Mouse (Mus musculus) yolk sac, embryonic 10.5 days (tissue): ENCODE data around the gene Rnf5.

Source experiments
- DNase-seq: peaks from one replicate; pipeline ENCODE4 v3.0.0-alpha.2; 2017; ENCODE audit warnings: low spot score

Gene Rnf5

DNA sequence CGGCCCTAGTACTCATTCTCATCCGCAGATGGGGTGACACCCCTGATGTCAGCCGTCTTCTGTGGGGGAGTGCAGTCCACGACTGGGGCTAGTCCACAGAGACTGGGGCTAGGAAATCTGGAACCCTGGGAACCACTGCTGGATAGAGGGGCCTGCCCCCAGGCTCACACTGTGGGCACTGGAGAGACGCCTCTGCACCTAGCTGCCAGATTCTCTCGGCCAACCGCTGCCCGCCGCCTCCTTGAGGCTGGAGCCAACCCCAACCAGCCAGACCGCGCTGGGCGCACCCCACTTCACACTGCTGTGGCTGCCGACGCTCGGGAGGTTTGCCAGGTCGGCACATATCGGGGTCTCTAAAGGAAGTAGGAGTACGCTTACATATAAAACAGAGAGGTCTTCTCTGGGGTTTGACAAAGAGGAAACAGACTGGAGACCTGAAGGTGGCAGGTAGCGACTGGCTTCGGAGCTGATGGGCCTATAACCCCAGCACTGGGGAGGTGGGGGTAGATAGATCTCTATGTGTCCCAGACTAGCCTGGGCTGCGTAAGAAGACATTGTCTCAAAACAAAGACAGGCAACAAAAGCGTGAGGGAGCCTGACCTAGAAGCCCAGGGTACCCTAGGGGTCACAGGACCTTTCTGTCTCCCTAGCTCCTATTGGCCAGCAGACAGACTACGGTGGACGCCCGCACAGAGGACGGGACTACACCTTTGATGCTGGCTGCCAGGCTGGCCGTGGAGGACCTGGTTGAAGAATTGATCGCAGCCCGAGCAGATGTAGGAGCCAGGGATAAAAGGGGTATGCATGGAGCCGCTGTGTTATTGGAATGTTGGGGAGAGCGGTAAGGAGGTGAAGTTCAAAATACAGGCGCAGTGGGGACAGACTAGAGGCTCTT, 17.4 kb downstream of the Rnf5 start:
- DNase-seq, result no peak

DNA sequence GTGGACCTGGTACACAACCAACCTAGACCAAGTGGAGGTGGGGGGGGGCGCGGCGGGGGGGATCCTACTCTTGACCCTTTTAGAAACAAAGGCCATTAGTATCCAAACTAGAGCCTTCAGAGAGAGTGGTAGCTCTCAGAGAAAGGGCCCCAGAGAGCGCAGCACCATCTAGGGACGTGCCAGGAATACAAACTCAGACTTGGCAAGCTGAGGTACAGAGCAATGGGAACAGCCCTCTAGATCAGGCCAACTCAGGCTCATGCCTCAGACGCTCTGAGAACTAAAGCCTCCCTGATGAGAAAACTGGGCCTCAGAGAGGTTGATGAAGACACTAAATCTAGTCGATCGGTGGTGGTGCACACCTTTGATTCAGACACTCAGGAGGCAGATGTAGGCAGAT, 18.4 kb downstream of the Rnf5 start:
- DNase-seq, result no peak

DNA sequence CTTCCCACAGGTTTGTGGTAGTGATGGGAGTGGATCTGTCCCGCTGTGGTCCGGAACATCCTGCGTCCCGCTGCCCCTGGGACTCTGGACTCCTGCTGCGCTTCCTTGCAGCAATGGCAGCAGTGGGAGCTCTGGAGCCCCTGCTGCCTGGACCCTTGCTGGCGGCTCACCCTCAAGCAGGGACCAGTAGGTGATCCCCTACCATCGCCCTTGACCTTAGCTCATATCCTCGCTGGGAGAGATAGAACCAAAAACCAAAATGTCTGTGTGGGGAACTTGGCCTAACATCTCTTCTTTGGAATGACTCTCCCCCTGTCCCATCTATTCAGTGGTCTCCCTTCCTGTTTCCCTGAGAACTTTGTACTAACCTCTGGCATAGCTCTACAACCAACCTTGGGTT, 19.7 kb downstream of the Rnf5 start:
- DNase-seq, result no peak

DNA sequence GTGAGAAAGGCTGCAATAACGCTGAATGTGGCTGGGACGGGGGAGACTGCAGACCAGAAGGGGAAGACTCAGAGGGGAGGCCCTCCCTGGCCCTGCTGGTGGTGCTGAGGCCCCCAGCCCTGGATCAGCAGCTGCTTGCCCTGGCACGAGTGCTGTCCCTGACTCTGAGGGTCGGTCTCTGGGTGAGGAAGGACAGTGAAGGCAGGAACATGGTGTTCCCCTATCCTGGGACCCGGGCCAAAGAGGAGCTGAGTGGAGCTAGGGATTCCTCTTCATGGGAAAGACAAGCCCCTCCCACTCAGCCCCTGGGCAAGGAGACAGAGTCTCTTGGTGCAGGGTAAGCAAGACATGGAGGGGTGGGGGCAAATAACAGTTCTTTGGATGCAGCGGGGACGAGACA, 20.1 kb downstream of the Rnf5 start:
- no peak for DNase-seq

DNA sequence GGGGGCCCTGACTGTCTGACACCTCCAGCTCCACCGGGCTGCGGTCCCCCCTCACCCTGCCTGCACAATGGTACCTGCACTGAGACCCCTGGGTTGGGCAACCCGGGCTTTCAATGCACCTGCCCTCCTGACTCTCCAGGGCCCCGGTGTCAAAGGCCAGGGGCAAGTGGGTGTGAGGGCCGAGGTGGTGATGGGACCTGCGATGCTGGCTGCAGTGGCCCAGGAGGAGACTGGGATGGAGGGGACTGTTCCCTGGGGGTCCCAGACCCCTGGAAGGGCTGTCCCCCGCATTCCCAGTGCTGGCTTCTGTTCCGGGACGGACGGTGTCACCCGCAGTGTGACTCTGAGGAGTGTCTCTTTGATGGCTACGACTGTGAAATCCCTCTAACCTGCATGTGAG, 21.0 kb downstream of the Rnf5 start:
- no peak for DNase-seq

DNA sequence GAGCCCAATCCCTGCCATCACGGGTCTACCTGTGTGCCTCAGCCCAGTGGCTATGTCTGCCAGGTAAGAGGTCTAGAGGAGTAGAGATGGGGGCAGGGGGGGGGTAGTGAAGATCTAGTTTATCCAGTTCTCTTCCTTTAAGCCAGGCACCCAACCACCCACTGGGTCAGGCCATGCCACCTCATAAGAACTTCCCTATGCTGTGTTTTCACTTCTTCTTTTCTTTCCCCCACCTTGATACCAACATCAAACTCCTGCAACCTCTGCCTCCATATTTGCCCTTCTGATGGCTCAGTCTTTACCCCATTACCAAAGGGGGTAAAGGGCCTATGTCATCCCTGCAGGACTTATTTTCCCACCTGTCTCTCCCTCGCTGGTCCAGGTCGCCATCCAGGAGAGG, 25.4 kb downstream of the Rnf5 start:
- DNase-seq, result no peak

DNA sequence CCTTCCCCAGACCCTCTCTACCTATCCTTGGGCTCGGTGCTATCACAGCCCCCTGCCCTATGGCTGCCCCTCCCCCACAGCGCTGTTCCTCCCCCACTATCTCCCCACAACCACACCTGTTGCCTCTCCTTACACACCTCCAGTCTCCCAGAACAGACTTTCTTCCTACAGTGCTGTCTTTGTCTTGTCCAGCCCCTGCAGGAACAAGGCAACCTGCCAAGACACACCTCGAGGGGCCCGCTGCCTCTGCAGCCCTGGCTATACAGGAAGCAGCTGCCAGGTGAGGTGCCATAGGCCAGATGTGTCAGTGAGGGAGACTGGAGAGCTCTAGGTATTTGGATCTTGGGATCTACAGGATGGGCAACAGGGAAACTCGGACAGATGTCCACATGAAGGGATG, 26.9 kb downstream of the Rnf5 start:
- DNase-seq, result no peak

DNA sequence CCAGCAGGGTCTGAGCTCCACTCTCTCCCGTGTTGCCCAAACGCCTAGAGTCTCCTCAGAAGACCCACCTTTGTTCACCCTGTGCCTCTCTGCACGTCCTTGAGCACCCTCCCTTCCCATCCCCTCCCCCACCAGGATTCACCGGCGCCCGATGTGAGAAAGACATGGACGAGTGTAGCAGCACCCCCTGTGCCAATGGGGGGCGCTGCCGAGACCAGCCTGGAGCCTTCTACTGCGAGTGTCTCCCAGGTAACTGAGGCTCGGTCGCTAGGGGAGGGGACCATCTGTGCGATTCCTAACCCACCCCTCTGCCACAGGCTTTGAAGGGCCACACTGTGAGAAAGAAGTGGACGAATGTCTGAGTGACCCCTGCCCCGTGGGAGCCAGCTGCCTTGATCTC, 31.1 kb downstream of the Rnf5 start:
- no peak for DNase-seq

DNA sequence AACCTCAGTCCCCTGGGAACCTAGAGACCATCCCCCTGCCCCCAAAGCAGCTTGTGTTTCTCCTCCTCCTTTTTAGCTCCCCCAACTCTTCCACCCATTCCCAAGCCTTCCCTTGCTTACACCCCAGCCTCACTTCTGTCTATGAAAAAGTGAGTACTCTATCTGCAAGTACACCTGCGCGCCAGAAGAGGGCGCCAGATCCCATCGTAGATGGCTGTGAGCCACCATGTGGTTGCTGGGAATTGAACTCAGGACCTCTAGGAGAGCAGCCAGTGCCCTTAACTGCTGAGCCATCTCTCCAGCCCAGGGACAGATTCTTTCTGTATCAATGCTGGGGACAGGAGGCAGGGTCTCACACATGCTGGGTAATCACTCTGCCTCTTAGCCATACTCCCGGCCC, 31.6 kb downstream of the Rnf5 start:
- DNase-seq, result no peak

DNA sequence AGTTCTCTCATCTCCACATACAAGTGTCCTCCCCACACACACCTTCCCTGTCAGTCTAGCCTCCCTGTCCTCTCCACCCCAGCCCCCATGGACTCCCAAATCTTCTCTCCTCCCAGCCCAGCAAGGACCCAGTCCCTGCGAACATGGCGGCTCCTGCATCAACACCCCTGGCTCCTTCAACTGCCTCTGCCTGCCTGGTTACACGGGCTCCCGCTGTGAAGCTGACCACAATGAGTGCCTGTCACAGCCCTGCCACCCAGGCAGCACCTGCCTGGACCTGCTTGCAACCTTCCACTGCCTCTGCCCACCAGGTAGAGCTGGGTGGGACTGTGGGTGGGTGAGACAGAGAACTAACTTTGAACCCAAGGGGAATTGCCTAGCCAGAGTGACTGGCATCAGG, 33.6 kb downstream of the Rnf5 start:
- no peak for DNase-seq

DNA sequence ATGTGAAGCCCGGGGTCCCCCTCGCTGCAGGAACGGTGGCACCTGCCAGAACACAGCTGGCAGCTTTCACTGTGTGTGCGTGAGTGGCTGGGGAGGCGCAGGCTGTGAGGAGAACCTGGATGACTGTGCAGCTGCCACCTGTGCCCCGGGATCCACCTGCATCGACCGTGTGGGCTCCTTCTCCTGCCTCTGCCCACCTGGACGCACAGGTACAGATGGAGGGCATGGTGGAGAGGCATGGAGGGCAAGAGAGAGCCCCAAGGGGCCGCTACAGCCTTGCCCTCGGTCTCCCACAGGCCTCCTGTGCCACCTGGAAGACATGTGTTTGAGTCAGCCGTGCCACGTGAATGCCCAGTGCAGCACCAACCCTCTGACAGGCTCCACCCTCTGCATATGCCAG, 35.1 kb downstream of the Rnf5 start:
- no peak for DNase-seq

DNA sequence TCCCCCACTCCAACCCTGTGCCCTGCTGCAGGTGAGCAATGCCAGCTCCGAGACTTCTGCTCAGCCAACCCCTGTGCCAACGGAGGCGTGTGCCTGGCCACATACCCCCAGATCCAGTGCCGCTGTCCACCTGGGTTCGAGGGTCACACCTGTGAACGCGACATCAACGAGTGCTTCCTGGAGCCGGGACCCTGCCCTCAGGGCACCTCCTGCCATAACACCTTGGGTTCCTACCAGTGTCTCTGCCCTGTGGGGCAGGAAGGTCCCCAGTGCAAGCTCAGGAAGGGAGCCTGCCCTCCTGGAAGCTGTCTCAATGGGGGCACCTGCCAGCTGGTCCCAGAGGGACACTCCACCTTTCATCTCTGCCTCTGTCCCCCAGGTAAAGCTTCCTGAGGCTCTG, 36.2 kb downstream of the Rnf5 start:
- no peak for DNase-seq

DNA sequence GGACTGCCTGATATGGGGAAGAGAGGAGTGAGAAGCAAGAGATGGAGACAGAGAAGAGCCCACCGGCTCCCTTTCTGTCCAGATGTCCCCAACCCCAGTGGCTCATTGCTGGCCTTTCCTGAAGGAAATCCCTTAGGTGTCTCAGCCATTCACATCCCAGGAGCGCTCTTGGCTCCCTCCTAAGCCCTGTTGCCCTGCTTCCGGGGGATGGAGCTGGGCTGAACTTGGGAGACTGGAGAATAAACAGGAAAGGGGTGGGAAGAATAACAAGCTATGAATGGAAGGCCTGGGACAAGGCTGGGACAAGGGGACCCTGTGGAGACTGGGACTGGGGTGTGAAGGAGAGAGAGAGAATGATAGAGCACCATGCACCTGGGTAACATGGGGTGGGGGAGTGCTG, 38.7 kb downstream of the Rnf5 start:
- no peak for DNase-seq

DNA sequence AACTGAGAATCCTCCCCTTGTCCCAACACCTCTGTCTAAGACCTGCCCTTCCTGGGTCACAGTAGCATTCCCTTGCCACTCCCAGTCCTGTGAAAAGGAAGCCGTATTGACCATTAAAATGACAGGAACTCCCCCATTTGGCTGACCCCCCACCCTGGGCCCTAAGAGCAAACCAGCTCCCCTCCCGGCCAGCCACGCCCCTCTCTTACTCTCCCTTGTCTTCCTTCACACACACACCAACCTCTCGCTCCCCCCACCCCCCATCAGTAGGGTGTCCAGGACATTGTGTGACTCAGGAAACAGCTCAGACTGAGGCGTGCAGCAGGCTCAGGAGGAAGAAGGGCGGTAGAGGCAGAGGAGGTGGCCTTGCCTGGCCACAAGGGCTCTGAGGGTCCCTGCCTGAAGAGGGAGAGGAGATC, 39.5 kb downstream of the Rnf5 start, which contains the start of gene Notch4:
TSS of gene Notch4 (plus strand) at position 266 of the 419 bp plus-strand sequence.
- DNase-seq, result no peak

DNA sequence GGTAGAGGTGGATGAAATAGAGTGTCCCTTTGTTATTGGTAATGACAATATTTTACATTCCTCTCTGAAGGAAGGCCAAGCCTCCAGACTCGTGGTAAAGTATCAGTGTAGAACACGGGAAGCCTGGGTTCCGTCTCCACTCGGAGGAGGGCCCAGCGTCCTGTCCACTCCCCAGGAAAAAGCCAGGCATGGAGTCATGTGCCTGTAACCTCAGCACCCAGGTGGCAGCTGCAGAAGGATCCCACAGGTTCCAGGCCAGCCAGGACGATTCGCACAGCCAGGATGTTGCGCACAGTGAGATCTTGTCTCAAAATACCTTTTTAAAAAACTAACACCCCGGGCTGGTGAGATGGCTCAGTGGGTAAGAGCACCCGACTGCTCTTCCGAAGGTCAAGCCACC, 40.1 kb downstream of the Rnf5 start:
- DNase-seq, result no peak

DNA sequence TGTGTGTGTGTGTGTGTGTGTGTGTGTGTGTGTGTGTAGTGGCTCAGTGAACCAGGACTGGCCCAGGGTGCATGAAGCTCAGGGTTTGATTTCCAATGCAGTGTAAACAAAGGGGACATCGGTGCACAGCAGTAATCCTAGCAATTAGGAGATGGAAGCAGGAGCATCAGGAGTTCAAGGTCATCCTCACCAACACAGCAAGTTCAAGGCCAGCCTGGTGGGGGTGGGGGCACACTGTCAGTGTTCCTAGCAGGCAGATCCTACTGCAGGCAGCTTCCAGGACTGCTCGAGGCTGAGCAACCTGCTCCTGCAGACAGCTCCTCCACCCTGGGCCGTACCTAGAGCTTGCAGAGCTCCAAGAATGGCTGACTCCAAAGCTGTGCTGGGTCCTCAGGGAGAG, 40.9 kb downstream of the Rnf5 start:
- no peak for DNase-seq

DNA sequence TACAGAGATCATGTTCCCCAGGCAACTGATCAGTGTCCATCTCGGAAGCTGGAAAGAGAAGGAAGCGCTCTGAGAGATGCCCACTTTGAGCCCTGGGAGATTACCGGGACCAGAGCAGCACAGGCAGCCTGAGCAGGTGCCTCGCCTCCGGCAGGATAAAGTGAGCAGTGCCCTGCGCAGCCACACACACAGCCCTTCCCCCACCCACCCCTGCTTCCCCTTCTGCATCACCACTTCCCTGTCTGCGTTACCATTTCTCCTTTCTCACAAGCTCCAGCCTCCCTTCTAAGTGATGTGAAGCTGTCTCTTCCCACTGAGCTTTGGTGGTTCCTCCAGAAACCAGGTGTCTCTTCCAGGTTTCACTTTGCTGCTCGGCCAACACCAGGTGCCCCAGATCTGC, 42.3 kb downstream of the Rnf5 start:
- DNase-seq, result no peak

DNA sequence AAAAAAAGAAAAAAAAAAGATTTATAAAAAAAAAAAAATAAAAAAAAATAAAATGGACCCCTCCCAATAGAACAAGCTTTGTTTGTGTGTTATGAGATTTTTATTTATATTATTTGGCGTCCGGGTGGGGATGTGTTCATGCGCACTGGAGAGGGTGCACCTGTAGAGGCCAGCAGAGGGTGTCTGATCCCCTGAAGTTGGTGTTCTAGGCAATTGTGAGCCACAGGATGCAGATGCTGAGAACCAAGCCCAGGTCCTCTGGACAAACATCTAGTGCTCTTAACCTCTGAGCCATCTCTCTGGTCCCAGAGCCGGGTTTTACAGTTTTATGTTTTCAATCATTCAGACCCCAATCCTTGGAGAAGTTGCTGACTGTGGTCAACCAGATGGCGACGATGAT, 43.1 kb downstream of the Rnf5 start:
- DNase-seq, result no peak

DNA sequence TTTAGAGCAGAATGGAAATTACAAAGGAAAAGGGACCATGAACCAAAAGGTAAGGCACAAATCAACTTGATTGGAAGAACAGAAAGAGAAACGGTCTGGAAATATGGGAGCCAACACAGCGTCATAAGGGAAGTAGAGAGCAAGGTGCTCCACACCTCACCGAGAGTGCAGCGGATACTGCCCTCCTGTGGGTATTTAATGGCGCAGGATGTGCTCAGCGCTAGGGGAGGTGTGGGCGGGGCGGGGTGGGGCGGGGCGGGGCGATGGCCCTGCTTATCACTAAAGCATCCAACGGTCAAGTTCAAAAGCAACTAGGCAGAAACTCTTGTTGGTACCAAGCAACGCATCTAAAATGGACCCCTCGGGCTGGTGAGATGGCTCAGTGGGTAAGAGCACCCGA, 43.6 kb downstream of the Rnf5 start:
- no peak for DNase-seq

DNA sequence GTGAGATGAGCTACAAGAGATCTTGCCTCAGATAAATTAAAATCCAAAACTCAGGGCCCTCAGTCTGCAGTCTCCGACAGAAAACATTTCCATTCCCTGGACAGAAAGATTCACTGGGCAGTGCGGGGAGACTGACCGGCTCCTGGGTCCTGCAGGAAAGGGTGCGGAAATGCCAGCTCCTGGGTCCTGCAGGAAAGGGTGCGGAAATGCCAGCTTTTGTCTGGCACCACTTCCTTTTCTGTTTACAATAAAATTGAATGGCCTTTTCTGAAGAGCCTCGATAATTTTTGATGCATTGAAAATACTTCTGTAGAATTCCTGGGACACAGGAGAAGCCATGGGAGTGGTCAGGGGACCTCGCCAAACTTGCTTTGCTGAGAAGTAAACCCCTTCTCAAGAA, 44.4 kb downstream of the Rnf5 start:
- no peak for DNase-seq

DNA sequence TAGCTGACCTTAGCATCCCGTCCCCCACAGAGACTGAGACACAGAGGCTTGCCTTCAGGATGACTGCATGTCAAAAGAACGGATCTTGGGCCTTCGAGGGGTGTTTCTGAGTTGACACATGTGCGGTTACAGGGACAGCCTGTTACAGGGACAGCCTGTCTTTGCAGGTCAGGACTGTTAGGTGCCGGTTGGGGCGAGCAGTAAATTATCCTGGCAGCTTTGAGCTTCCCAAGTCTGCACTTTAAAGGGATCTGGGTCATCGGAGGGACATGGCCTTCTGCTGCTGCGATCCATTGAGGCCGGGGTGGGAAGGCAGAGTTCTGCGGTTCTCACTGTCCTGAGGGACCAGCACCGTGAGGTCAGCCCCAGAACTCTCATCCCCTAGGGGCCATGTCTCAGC, 46.1 kb downstream of the Rnf5 start:
- no peak for DNase-seq

DNA sequence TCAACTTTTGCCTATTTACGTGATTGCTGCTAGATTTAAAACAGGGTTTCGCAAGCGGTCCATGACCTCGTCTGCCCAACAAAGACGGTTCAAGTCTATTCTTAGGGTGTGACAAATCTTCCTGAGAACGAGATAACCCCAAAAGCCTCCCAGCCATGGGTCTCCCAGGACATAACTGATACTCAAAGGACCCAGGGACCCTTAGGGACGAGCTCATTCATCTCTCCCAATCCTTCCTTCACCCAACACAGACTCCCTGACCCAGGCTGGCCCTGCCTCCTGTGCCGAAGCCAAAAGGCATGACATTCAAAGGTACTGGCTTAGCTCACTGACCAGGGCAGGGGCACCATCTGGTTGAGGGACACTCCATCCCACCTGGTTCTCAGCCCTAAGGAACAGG, 47.1 kb downstream of the Rnf5 start:
- DNase-seq, result no peak

DNA sequence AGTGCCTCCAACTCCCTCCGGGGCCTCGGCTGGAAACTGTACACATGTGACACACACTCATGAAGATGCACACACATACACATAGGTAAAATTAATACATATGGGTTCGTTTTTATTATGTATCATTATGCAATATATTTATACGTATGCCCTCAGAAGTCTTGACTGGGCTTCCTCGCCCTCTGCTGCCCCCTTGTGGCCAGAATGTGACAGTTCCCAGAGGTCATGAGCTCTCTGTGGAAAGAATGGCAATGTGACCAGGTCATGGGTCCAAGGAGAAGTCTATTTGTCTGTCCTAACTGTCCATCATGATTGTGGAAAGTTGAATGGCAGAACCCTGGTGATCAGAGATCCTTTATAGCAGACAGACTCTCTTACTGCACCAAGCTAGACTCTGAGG, 48.0 kb downstream of the Rnf5 start:
- DNase-seq, result peak; percentile 50
